Mouse (Mus musculus) adrenal gland, adult (tissue): ENCODE data around the gene Arpp21.

Source experiments
- DNase-seq, 2 experiments: peaks; one replicate each; pipeline ENCODE4 v3.0.0; 2022 to 2023; ENCODE audit warnings: low spot score in 1 of 2; ENCODE audit not compliant: inconsistent age in 2 of 2

Arpp21 gene

GRCm38 (mm10) chr9:112231383-112231782 lies 4.4 kb downstream of the Arpp21 start:
- no peak for DNase-seq

GRCm38 (mm10) chr9:112230716-112231361 lies 4.9 kb downstream of the Arpp21 start:
- no peak for DNase-seq

GRCm38 (mm10) chr9:112228470-112228869 lies 7.3 kb downstream of the Arpp21 start:
- no peak for DNase-seq

GRCm38 (mm10) chr9:112227174-112227573 lies 8.6 kb downstream of the Arpp21 start:
- no peak for DNase-seq

- no peak for DNase-seq
Measured at GRCm38 (mm10) chr9:112226511-112226910, 9.2 kb downstream of the Arpp21 start.

GRCm38 (mm10) chr9:112225046-112225445 lies 10.7 kb downstream of the Arpp21 start:
- DNase-seq: no peak

- no peak for DNase-seq
Measured at GRCm38 (mm10) chr9:112219372-112219771, 16.4 kb downstream of the Arpp21 start.

GRCm38 (mm10) chr9:112218237-112218636 lies 17.5 kb downstream of the Arpp21 start:
- no peak for DNase-seq

- DNase-seq: no peak
Measured at GRCm38 (mm10) chr9:112217161-112217560, 18.6 kb downstream of the Arpp21 start.

DNA sequence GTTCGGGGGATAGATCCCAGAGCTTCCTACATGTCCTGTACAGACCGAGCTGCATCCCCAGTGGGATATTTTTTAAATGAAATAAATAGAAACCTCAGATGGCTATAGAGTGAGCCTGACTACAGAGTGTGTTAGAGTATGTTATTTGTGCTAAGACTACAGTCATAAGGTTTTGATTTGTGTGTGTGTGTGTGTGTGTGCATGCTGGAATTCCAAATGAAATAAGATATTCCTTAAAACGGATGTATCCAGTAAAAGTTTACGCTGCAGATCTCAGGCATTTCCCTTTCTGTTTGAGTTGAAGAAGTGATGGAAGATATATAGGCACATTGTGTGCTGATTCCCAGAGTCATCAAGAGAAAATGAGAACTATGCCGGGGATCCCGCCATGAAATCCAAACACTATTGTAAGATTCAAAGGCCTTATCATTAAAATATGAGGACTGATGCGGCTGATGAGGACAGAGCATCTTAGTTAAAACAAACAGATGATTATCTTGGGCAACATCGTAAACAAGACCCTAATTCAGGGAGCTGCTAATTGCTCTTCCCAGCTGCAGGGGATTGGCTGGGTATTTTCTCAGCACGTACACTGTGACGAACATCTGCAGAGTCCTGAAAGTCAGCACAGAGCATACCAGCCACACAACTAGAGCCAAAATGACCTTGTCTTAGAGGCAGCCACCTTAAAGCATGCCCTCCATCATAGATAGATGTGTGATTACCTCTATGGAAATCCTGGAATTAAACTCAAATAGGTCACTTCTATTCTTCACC lies 20.5 kb downstream of the Arpp21 start:
- no peak for DNase-seq

- DNase-seq: peak in 1 of 2 experiments; percentile 37
Measured at GRCm38 (mm10) chr9:112213411-112214255, 22.1 kb downstream of the Arpp21 start.

- DNase-seq: no peak
Measured at GRCm38 (mm10) chr9:112209803-112210202, 25.9 kb downstream of the Arpp21 start.

DNA sequence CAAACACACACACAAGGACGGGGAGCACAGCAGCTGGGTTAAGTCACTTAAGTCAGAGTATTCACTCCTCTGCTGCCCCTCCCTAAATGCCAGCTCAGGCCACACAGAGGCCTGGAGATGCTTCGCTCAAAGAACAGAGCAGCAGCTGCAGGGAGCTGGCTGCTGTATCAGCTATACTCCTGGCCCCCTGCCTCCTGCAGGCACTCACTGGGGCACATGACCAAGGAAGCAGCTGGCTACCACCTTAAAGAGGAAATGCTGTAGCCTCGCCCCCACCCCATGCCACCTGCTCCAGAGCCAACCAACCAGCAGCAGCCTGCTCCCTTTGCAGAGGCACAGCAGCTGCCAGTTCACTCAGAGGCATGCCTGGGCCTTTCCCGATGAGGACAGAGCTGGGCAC lies 28.0 kb downstream of the Arpp21 start:
- DNase-seq: peak; percentile 9 to 19

DNA sequence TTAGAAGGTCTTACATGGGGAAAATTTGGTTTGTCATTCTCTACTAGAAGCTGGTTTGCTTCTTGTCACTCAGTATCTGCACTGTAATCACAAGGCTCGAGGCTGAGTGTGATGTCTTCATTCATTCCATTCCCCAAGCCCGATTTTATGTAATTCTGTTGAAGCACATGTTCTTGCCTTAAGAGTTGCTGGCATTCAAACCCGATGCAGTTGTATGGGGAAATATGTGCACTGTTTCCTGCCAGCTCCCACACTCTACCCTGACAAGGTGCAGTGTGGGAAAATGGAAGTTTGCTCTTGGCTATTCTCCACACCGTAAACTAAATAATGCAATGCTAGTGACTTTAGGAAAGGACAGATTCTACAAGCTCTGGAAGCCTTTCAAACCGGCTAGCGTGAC lies 37.4 kb downstream of the Arpp21 start:
- DNase-seq: no peak

DNA sequence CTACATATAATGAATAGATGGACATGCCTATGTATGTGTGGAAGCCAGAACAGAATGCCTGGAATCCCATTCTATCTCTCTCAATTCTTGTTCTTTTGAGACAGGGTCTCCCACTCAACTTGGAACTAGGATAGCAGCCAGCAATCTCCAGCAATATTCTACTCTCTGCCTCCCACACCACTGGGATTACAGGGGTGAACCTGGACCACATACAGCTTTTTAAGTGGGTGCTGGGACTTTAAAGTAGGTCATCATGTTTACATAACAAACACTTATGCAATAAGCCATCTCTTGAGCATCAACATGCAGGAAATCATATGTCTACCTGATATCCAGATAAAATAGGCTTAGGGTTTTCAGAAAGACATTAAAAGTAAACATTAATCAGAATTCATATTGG lies 41.7 kb downstream of the Arpp21 start:
- no peak for DNase-seq

DNA sequence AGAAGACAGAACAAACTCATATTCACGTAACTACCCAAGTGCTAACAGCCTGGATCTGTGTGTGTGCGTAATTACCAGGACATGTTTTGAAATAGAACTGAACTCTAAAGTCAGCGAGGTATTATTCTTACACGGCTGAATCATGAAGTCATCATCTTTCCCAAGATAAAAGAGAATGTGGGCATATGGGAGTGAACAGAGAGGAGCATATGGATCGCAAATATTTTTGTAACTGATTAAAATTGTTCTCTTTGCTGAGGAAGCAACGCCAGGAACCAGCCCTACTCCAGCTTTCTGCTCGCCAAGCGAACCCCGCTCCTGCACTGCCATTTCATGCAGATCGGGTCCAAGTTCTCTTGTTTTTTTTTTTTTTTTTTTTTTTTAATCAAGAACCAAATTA lies 46.3 kb downstream of the Arpp21 start:
- DNase-seq: no peak

DNA sequence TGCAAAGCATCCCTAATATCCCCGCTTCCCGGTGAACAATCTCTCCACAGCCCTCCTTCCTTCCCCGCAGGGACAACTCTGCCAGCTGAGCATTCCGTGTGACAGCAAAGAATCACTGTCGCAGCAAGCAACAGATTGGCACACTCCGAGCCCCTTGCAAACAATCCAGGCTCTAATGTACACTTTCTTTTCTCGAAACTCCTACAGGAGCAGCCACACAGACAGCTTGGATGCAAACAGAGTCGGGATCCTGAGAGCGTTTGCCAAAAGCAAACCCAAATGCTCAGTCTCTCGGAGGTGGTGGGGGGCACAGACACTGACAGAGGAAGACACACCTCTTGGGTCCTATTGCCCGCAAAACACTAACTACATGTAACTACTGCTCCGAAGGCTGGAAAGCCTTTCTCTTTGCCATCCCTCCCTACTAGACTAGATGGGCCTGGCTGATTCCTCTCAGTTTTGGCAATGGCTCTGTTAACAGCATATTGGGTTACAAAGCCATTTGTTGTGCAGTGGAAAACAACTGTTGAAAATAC lies 47.3 kb downstream of the Arpp21 start:
- DNase-seq: no peak

GRCm38 (mm10) chr9:112187667-112188066 lies 48.1 kb downstream of the Arpp21 start:
- DNase-seq: no peak

- DNase-seq: no peak
Measured at GRCm38 (mm10) chr9:112186336-112187305, 49.1 kb downstream of the Arpp21 start.

GRCm38 (mm10) chr9:112185746-112186145 lies 50.0 kb downstream of the Arpp21 start:
- DNase-seq: no peak
